Mouse (Mus musculus) layer of hippocampus, postnatal 36 days (tissue): ENCODE data around the gene Ago4. TPM values are rescaled to one million over a fixed set of nuclear protein-coding genes. Genes with fewer than 3 reads are reported as not detected.
"Not testable (repeated sequence)": the region's sequence is repeated elsewhere in the genome, so short reads cannot be mapped to it uniquely, and the experiment has no call there.

Experiments
- DNase-seq, 2 experiments: peaks; one replicate each; pipeline ENCODE4 v3.0.0; 2022
- total RNA-seq, 2 experiments: library from RNA; stranded (reverse); gene quantifications; 2 replicates each; pipeline ENCODE4 v1.2.3; 2021

Ago4 gene
- total RNA-seq = 1 to 10 TPM; 8.5 to 9.6 TPM

- peak; percentile 38 to 48 for DNase-seq
These were observed at the start of gene Ago4 for GRCm38 (mm10) chr4:126532827-126533728. Gene Ago4 (minus strand): TSS chr4:126533472.

GRCm38 (mm10) chr4:126579077-126579476, 45.8 kb upstream of the Ago4 start:
- no peak for DNase-seq

- DNase-seq = no peak
These were observed 44.6 kb upstream of the Ago4 start for GRCm38 (mm10) chr4:126577920-126578319.

- peak in 1 of 2 experiments; percentile 62 for DNase-seq
These were observed 43.0 kb upstream of the Ago4 start for GRCm38 (mm10) chr4:126576281-126576680.

GRCm38 (mm10) chr4:126569783-126570182, 36.5 kb upstream of the Ago4 start:
- DNase-seq = no peak

- no peak for DNase-seq
These were observed 34.0 kb upstream of the Ago4 start for GRCm38 (mm10) chr4:126567243-126567642.

GRCm38 (mm10) chr4:126563798-126564197, 30.5 kb upstream of the Ago4 start:
- no peak for DNase-seq

- peak; percentile 80 to 81 for DNase-seq
These were observed 23.8 kb upstream of the Ago4 start, which contains the start of gene Clspn for GRCm38 (mm10) chr4:126556809-126557711. Gene Clspn (plus strand): TSS chr4:126556935.

GRCm38 (mm10) chr4:126554462-126554861, 21.2 kb upstream of the Ago4 start:
- no peak for DNase-seq

GRCm38 (mm10) chr4:126553685-126554084, 20.4 kb upstream of the Ago4 start:
- DNase-seq = no peak

- no peak for DNase-seq
These were observed 19.8 kb upstream of the Ago4 start for GRCm38 (mm10) chr4:126553105-126553504.

- no peak for DNase-seq
These were observed 18.9 kb upstream of the Ago4 start for GRCm38 (mm10) chr4:126552136-126552535.

- no peak for DNase-seq
These were observed 12.9 kb upstream of the Ago4 start for GRCm38 (mm10) chr4:126546183-126546582.

GRCm38 (mm10) chr4:126545703-126546102, 12.4 kb upstream of the Ago4 start:
- DNase-seq = no peak

- DNase-seq = no peak
These were observed 11.7 kb upstream of the Ago4 start for GRCm38 (mm10) chr4:126545016-126545415.

- no peak for DNase-seq
These were observed 9.6 kb upstream of the Ago4 start for GRCm38 (mm10) chr4:126542838-126543237.

- no peak for DNase-seq
These were observed 7.3 kb upstream of the Ago4 start for GRCm38 (mm10) chr4:126540487-126541071.

GRCm38 (mm10) chr4:126536865-126537264, 3.6 kb upstream of the Ago4 start:
- DNase-seq = no peak

GRCm38 (mm10) chr4:126535631-126536030, 2.4 kb upstream of the Ago4 start:
- DNase-seq = not testable (repeated sequence)

- no peak for DNase-seq
These were observed 428 bp upstream of the Ago4 start for GRCm38 (mm10) chr4:126533729-126534070.

GRCm38 (mm10) chr4:126532292-126532691, 980 bp downstream of the Ago4 start:
- no peak for DNase-seq

GRCm38 (mm10) chr4:126526828-126527227, 6.4 kb downstream of the Ago4 start:
- DNase-seq = no peak

GRCm38 (mm10) chr4:126526164-126526563, 7.1 kb downstream of the Ago4 start:
- peak; percentile 25 to 36 for DNase-seq
